Mouse (Mus musculus): ENCODE results near the gene Chrna4.

DNA sequence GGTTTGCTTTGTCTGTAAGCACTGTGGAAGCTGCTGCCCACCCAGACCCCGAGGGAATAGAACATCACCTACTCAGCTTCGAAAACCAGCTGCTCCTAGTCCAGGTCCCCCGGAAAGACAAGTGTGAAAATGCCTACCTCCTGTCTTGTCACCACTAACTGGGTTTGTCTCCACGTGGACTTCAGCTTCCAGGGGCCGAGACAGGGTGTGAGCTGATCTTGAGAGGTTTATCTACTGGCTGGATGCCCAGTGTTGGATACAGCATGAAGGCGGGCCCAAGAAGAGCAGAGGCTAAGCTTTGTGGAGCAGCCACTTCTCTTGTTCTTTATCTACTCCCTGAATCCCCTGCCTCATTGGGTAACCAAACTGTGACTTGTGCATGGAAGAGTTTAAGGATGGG is 10.0 kb downstream of the Chrna4 start:
- TF ChIP-seq CHD2 (IDR thresholded peaks at IDR 0.05; ENCODE audit: low read length) (no peak), CTCF (IDR thresholded peaks at IDR 0.05 in 2 of 3, conservative IDR thresholded peaks at IDR 0.05 in 1 of 3; ENCODE audit: control insufficient read depth in 1 of 3, insufficient read depth in 1 of 3, low read depth in 2 of 3, low read length in 3 of 3, poor library complexity in 1 of 3, severe bottlenecking in 1 of 3) (no peak), POLR2A (IDR thresholded peaks at IDR 0.05; ENCODE audit: control insufficient read depth in 1 of 2, insufficient read depth in 1 of 2, low read depth in 1 of 2, low read length in 2 of 2, poor library complexity in 1 of 2) (no peak), MYC (IDR thresholded peaks at IDR 0.05; ENCODE audit: low read depth, low read length) (0 out of 2 replicates have a peak, but pooled peaks have one; percentile 36), JUND (IDR thresholded peaks at IDR 0.05; ENCODE audit: low read depth, low read length) (no peak), MEF2A (IDR thresholded peaks at IDR 0.05; ENCODE audit: extremely low read depth, insufficient replicate concordance, low read depth, low read length, poor library complexity, severe bottlenecking) (no peak), TCF12 (IDR thresholded peaks at IDR 0.05; ENCODE audit: low read depth, low read length) (no peak), GABPA (IDR thresholded peaks at IDR 0.05; ENCODE audit: low read depth, low read length) (no peak), TBP (IDR thresholded peaks at IDR 0.05; ENCODE audit: low read depth, low read length) (no peak), POLR2AphosphoS2 (IDR thresholded peaks at IDR 0.05; ENCODE audit: low read length) (no peak)
